Mouse (Mus musculus) thymus, postnatal 0 days (tissue): ENCODE measurements around the gene Xylt1. TPM values are rescaled to one million over a fixed set of nuclear protein-coding genes. Genes with fewer than 3 reads are reported as not detected.

ENCODE experiments used
- DNase-seq: peaks from one replicate; pipeline ENCODE4 v3.0.0-alpha.2; 2015; ENCODE audit warnings: low spot score
- polyA plus RNA-seq: library from polyadenylated mRNA; unstranded; fragments of >200 nt; fragmentation: Nextera tagmentation; extraction: Ambion mirVana; gene quantifications from 2 replicates; pipeline ENCODE4 v1.2.1, GENCODE M21; 2015

Gene Xylt1
- polyA plus RNA-seq, 1 experiment from 2014 or later = 0.92 TPM

GRCm38 (mm10) chr7:117435091-117435490 lies 54.3 kb downstream of the Xylt1 start:
- no peak for DNase-seq

GRCm38 (mm10) chr7:117435730-117436441 lies 55.1 kb downstream of the Xylt1 start:
- DNase-seq = no peak

GRCm38 (mm10) chr7:117436892-117437291 lies 56.1 kb downstream of the Xylt1 start:
- DNase-seq = no peak

- no peak for DNase-seq
Observed at GRCm38 (mm10) chr7:117440994-117441393, 60.2 kb downstream of the Xylt1 start.

GRCm38 (mm10) chr7:117442639-117443038 lies 61.9 kb downstream of the Xylt1 start:
- DNase-seq = no peak

GRCm38 (mm10) chr7:117443215-117443614 lies 62.4 kb downstream of the Xylt1 start:
- no peak for DNase-seq

- no peak for DNase-seq
Observed at GRCm38 (mm10) chr7:117445471-117445870, 64.7 kb downstream of the Xylt1 start.

- DNase-seq = no peak
Observed at GRCm38 (mm10) chr7:117449605-117450004, 68.8 kb downstream of the Xylt1 start.

- no peak for DNase-seq
Observed at GRCm38 (mm10) chr7:117451212-117451611, 70.4 kb downstream of the Xylt1 start.

GRCm38 (mm10) chr7:117452269-117452668 lies 71.5 kb downstream of the Xylt1 start:
- no peak for DNase-seq

- DNase-seq = peak; percentile 14
Observed at GRCm38 (mm10) chr7:117454789-117455548, 74.2 kb downstream of the Xylt1 start.

- DNase-seq = peak; percentile 62
Observed at GRCm38 (mm10) chr7:117462196-117462935, 81.6 kb downstream of the Xylt1 start.

GRCm38 (mm10) chr7:117464956-117465355 lies 84.2 kb downstream of the Xylt1 start:
- DNase-seq = no peak

GRCm38 (mm10) chr7:117466006-117466780 lies 85.4 kb downstream of the Xylt1 start:
- DNase-seq = peak; percentile 37

- no peak for DNase-seq
Observed at GRCm38 (mm10) chr7:117470243-117470802, 89.5 kb downstream of the Xylt1 start.

- no peak for DNase-seq
Observed at GRCm38 (mm10) chr7:117472055-117472780, 91.4 kb downstream of the Xylt1 start.

- DNase-seq = no peak
Observed at GRCm38 (mm10) chr7:117472781-117473743, 92.3 kb downstream of the Xylt1 start.

- DNase-seq = no peak
Observed at GRCm38 (mm10) chr7:117474302-117474701, 93.5 kb downstream of the Xylt1 start.

- DNase-seq = no peak
Observed at GRCm38 (mm10) chr7:117475106-117475505, 94.3 kb downstream of the Xylt1 start.
